Mouse (Mus musculus) retina, postnatal 7 days (tissue): ENCODE measurements around the gene Cdk1.

Source experiments
- DNase-seq: peaks from one replicate; pipeline ENCODE4 v3.0.0-alpha.2; 2012; ENCODE audit warnings: low read depth, low spot score

Gene Cdk1

GRCm38 (mm10) chr10:69307067-69307466 is 45.7 kb downstream of the Cdk1 start:
- peak; percentile 84 for DNase-seq

GRCm38 (mm10) chr10:69306205-69306604 is 46.5 kb downstream of the Cdk1 start:
- DNase-seq, result peak; percentile 33

GRCm38 (mm10) chr10:69305600-69305999 is 47.1 kb downstream of the Cdk1 start:
- DNase-seq, result no peak

- no peak for DNase-seq
Measured at GRCm38 (mm10) chr10:69304819-69305218, 47.9 kb downstream of the Cdk1 start.

GRCm38 (mm10) chr10:69302667-69303066 is 50.1 kb downstream of the Cdk1 start:
- no peak for DNase-seq

- no peak for DNase-seq
Measured at GRCm38 (mm10) chr10:69299985-69300384, 52.8 kb downstream of the Cdk1 start.

GRCm38 (mm10) chr10:69295919-69296318 is 56.8 kb downstream of the Cdk1 start:
- DNase-seq, result no peak

GRCm38 (mm10) chr10:69290736-69291135 is 62.0 kb downstream of the Cdk1 start:
- no peak for DNase-seq

GRCm38 (mm10) chr10:69288720-69289119 is 64.0 kb downstream of the Cdk1 start:
- DNase-seq, result no peak

- no peak for DNase-seq
Measured at GRCm38 (mm10) chr10:69288086-69288485, 64.7 kb downstream of the Cdk1 start.

GRCm38 (mm10) chr10:69286939-69287338 is 65.8 kb downstream of the Cdk1 start:
- no peak for DNase-seq
